Mouse (Mus musculus) thymus, postnatal 14 days (tissue): ENCODE results near the gene Pgs1.

Source experiments
- DNase-seq: peaks from one replicate; pipeline ENCODE4 v3.0.0; 2021

Gene Pgs1

DNA sequence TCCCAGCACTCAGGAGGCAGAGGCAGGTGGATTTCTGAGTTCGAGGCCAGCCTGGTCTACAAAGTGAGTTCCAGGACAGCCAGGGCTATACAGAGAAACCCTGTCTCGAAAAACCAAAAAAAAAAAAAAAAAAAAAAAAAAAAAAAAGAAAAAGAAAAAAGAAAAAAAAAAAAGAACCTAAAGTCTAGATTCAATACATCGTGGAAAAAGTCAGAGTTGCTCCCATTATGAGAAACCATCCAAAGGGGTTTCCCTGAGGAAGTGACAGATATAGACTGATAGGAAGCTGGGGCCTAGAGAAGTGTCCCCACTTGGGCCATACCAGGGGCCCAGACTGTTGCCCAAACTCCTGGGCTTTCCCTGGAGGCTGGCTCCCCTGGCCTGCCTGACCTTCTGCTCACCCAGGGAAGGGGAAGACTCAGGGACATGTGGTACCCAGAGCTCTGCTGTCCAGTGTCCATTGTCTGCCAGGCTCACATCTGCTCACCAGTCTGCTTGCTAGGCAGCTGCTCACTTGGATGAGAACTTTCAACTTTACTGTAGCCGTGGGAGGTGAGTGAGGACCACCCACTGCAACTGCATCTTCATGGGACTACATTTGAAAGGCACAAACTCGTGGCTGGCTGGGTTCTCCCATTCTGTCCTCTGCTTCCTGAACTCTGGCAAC lies 8.3 kb upstream of the Pgs1 start:
- DNase-seq: no peak

DNA sequence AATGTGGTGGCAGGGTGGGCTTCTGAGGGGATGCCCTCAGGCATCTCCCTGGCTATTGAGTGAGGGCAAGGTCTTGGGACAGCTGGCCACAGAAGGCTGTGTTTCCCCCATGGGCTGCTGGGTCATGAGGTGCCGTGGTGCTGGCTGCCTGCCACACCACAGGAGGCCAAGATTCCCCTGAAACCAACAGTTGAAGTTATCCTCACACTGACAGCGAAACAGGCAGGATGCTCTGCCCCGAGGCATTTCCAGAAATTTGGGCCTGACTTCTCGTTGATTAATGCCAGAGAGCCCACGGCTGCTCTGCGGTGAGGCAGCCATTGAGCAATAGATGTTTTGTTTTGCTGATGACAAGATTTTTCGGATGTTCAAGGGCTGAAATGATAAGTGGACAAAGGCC lies 6.7 kb upstream of the Pgs1 start:
- no peak for DNase-seq

GRCm38 (mm10) chr11:117982426-117982825 lies 3.7 kb upstream of the Pgs1 start:
- no peak for DNase-seq

- no peak for DNase-seq
Measured at GRCm38 (mm10) chr11:117983770-117984169, 2.3 kb upstream of the Pgs1 start.

DNA sequence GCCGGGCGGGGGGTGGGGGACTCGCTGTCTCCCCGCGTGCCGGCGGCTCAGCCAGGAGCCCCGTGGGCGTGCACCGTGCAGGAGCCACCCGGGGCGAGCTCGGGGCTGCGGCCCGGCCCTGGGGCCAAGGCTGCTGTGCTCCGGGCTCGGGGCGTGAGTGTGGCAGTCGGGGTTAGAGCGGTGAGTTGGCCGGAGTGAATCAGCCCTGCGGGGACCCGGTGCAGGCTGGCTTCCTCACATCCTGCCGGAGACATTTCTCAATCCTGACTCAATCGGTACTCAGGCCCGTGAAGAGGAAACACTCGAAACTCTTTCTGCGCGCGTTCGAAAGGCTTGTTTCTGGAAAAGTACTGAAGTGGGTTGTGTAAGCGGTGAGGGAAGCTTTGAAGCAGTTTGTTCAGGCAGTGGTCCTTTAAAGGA lies 950 bp downstream of the Pgs1 start:
- peak; percentile 53 for DNase-seq

- DNase-seq: no peak
Measured at GRCm38 (mm10) chr11:117987968-117988367, 1.9 kb downstream of the Pgs1 start.

DNA sequence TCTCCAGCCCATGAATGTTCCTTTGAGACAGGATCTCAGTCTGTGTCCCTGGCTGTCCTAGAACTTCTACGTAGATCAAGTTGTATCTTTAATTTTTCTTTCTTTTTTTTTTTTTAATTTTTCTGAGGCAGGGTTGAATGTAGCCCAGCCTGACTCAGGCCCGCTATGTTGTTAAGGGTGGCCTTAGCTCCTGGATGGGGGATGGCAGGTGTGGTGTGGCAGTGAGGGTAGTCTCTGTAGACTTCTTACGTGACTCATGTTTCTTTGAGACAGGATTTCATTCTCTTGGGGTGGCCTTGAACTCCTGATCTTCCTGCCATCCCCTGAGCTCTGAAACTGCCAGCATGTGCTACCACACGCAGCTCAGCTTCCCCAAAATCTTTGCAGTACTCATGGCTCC lies 3.1 kb downstream of the Pgs1 start:
- DNase-seq: no peak

- no peak for DNase-seq
Measured at GRCm38 (mm10) chr11:117989926-117990325, 3.8 kb downstream of the Pgs1 start.

- no peak for DNase-seq
Measured at GRCm38 (mm10) chr11:117991502-117992470, 5.7 kb downstream of the Pgs1 start.

GRCm38 (mm10) chr11:117993190-117994175 lies 7.4 kb downstream of the Pgs1 start:
- DNase-seq: no peak

- DNase-seq: no peak
Measured at GRCm38 (mm10) chr11:117994250-117995057, 8.4 kb downstream of the Pgs1 start.

- no peak for DNase-seq
Measured at GRCm38 (mm10) chr11:117995255-117995654, 9.2 kb downstream of the Pgs1 start.

DNA sequence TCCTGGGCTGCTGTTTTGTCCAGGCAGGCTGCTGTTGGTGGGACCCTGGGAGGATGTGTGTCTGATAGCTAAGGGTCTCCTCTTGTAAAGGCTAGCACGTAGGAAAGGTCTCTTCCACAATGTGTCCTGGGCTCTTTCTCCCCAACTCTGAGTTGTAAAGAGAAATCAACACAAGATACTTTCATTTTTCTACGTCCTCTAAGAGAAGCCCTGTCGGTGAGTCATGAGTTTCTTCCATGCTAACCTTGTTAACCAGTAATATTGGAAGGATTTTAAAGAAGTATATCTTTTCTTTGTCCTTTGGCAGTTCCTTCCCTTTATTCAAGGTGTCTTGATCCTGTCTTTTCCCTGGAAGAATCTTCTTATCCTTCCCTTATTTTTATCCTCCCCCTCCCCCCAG lies 9.6 kb downstream of the Pgs1 start:
- no peak for DNase-seq

- no peak for DNase-seq
Measured at GRCm38 (mm10) chr11:117996066-117996465, 10.0 kb downstream of the Pgs1 start.

DNA sequence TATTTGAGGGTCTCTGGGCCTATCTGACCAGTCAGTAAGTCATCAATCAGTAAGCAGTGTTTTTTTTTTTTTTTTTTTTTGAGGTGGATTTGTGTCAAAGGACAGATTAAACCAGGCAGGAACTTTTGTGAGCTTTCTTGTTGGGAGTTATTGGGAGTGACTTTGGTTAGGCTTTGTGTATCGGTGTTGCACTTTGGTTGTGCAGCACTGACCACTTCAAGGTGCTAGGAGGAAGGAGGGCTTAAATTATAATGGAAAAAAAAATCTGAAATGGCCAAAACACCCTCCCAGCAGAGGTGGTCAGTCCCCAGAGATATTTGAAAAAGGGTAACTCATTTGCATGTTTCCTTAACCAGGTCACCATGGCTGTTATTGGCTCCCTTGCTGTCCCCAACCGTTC lies 11.0 kb downstream of the Pgs1 start:
- no peak for DNase-seq

- DNase-seq: no peak
Measured at GRCm38 (mm10) chr11:117998356-117998755, 12.3 kb downstream of the Pgs1 start.

DNA sequence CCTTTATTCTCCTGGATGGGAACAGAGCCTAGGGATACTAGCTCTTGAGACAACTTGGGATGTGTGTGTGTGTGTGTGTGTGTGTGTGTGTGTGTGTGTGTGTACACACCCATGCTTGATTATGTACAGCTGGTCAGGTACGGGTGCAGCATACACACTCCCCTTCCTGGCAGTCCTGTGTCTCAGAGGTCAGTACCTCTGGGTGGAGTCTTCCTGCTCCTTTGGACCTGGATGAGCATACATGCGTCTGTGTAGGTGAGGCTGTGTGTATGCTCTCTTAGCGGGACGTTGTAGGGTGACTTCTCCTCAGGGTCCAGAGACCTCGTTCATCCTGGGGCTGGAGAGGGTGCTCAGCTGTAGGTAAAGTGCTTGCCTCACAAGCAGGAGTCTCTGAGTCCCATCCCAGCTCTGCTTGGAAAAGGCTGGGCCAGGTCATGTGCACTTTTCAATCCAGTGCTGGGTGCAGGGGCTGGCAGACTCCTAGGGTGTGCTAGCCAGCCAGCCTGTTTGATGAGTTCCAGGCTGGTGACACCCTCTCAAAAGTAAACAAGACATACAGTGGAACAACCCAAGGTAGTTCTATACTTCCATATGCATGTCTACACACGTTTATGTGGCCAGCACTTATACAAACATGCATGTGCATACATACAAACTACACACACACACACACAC lies 13.3 kb downstream of the Pgs1 start:
- DNase-seq: no peak

DNA sequence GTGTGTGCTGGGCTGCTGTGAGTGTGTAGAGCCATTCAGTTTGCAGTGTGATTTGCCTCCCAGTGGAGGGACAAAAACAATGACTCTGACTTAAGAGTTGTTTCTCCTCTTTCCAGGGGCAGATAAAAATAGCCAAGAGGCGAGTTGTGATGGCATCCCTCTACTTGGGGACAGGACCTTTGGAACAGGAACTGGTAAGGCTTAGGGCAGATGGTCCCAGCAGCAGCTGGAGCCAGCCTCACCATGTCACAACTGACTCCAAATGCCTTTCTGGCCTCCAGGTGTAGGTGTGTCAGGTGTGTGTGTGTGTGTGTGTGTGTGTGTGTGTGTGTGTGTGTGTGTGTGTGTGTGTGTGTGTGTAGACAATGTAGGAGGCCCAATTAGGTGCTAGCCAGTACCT lies 14.0 kb downstream of the Pgs1 start:
- no peak for DNase-seq

DNA sequence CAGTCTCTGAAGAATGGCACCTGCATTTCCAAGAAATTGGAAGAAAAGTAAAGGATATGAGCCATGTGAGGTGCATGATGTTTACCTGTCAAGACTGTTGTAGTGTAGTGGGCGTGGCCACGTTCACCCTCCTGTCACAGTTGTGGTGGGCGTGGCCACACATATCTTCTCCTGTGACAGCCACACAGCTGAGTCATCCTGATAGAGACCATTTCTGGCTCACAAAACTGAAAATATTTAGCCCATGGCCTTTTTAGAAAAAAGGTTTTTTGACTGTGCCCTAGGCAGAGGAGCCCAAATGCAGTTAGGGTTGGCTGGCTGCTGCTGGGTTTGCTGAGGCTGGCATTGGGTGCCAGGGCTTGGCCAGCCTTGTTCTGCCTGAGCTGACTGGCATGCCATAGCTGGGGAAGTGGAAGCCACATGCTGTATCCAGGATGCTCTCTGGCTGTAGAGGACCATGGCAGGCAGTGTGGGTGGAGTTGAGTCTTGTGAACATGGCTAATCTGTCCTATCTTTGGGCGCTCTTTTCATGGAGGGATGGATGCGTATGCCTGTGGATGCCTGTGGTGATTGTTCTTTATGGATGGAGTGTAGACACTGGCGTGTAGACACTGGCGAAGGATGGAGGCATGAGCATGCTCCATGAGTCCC lies 14.6 kb downstream of the Pgs1 start:
- no peak for DNase-seq

- DNase-seq: no peak
Measured at GRCm38 (mm10) chr11:118003176-118003575, 17.1 kb downstream of the Pgs1 start.

GRCm38 (mm10) chr11:118003718-118004117 lies 17.6 kb downstream of the Pgs1 start:
- DNase-seq: no peak
